Mouse (Mus musculus) heart, postnatal 0 days (tissue): Measurements from ENCODE around the gene Olfr902. TPM values are rescaled to one million over a fixed set of nuclear protein-coding genes. Genes with fewer than 3 reads are reported as not detected.

Experiments used
- ATAC-seq: fragments of 200-750 bp; cut with Nextera tagmentation; 2 replicates; pipeline ENCODE4 v1.8.0; 2017; ENCODE audit warnings: low read depth, moderate number of reproducible peaks, moderate library complexity; ENCODE audit not compliant: insufficient read depth
- DNase-seq: peaks from one replicate; pipeline ENCODE4 v3.0.0-alpha.2; 2016; ENCODE audit warnings: low spot score
- H3K27ac ChIP-seq: fragments of 300-500 bp; sonication (generic); 2 replicates; pipeline ENCODE4 v1.5.1; 2014; ENCODE audit warnings: low read depth, mild to moderate bottlenecking
- H3K27me3 ChIP-seq: fragments of 300-500 bp; sonication (generic); 2 replicates; pipeline ENCODE4 v1.6.1; 2014; ENCODE audit warnings: low read length, mixed read lengths; ENCODE audit not compliant: control insufficient read depth, insufficient read depth
- H3K36me3 ChIP-seq: fragments of 300-500 bp; sonication (generic); replicated peaks from 2 replicates; pipeline ENCODE4 v1.6.1; 2014; ENCODE audit warnings: low read length, mixed read lengths; ENCODE audit not compliant: control insufficient read depth, insufficient read depth
- H3K4me1 ChIP-seq: fragments of 300-500 bp; sonication (generic); 2 replicates; pipeline ENCODE4 v1.6.1; 2014; ENCODE audit warnings: antibody characterized with exemption; ENCODE audit not compliant: control insufficient read depth, insufficient read depth
- H3K4me2 ChIP-seq: fragments of 300-500 bp; sonication (generic); 2 replicates; pipeline ENCODE4 v1.6.1; 2014; ENCODE audit warnings: low read depth, mild to moderate bottlenecking, low read length, moderate library complexity
- H3K4me3 ChIP-seq: fragments of 300-500 bp; sonication (generic); 2 replicates; pipeline ENCODE4 v1.5.1; 2014; ENCODE audit warnings: low read depth, low read length
- H3K9ac ChIP-seq: fragments of 300-500 bp; sonication (generic); replicated peaks from 2 replicates; pipeline ENCODE4 v1.6.1; 2014; ENCODE audit warnings: low read depth, low read length, mixed read lengths
- H3K9me3 ChIP-seq: fragments of 300-500 bp; sonication (generic); replicated peaks from 2 replicates; pipeline ENCODE4 v1.6.1; 2016; ENCODE audit warnings: low read length; ENCODE audit not compliant: control insufficient read depth
- CTCF ChIP-seq: IDR thresholded peaks from 2 replicates; pipeline ENCODE4 v1.5.1; 2016; ENCODE audit warnings: antibody characterized with exemption, control low read depth, low read depth
- EP300 ChIP-seq: IDR thresholded peaks from 2 replicates; pipeline ENCODE4 v1.6.1; 2016; ENCODE audit warnings: antibody characterized with exemption, low read depth
- WGBS: fragments of 180-500 bp; shearing (Covaris S2); extraction: QIAGEN DNeasy Blood & Tissue Kit; methylation state at CpG from one replicate; pipeline ENCODE4 v1.1.7; 2014; 5-methylcytosine and 5-hydroxymethylcytosine counted together
- polyA plus RNA-seq: library from polyadenylated mRNA; unstranded; fragments of >200 nt; fragmentation: Nextera tagmentation; extraction: Ambion mirVana; gene quantifications from 2 replicates; pipeline ENCODE4 v1.2.1, GENCODE M21; 2015
- total RNA-seq: library from RNA; depleted of rRNA; stranded (reverse); fragments of >200 nt; gene quantifications from 2 replicates; pipeline ENCODE4 v1.2.3, GENCODE M21; 2014; ENCODE audit warnings: low replicate concordance; rRNA removed

Olfr902 gene
- total and polyA plus RNA-seq, 2 experiments from 2014 or later = not detected

- ATAC-seq = no peak
- H3K4me3 ChIP-seq = no peak within 1 kb of the TSS
- no peak within 1 kb of the TSS for H3K4me2 ChIP-seq
- H3K27me3 ChIP-seq = no peaks in the 10 kb centered on the region
- H3K36me3 ChIP-seq = no peaks in the 10 kb centered on the region
- DNase-seq = no peak
- H3K9ac ChIP-seq = no peak within 1 kb of the TSS
- no peaks in the 10 kb centered on the region for H3K4me1 ChIP-seq
- WGBS = 64% methylated on average over 1 of the region's 1 CpGs
- H3K27ac ChIP-seq = no peak within 1 kb of the TSS
- H3K9me3 ChIP-seq = no peaks in the 10 kb centered on the region
- no peak for TF ChIP-seq EP300
- TF ChIP-seq CTCF = no peak
Measured at GRCm38 (mm10) chr9:38429155-38429554, 18.3 kb upstream of the Olfr902 start, which contains the start of gene Olfr901. Olfr901 (plus strand) TSS chr9:38429455.

- Histone ChIP-seq H3K4me3 (no peak within 1 kb of the TSS), H3K4me1 (no peaks in the 10 kb centered on the region), H3K36me3 (no peaks in the 10 kb centered on the region), H3K9ac (no peak within 1 kb of the TSS), H3K4me2 (no peak within 1 kb of the TSS), H3K9me3 (no peaks in the 10 kb centered on the region), H3K27me3 (no peaks in the 10 kb centered on the region), H3K27ac (no peak within 1 kb of the TSS)
- ATAC-seq = no peak
- no peak for DNase-seq
- TF ChIP-seq CTCF = no peak
- TF ChIP-seq EP300 = no peak
Measured at GRCm38 (mm10) chr9:38462844-38463243, 15.4 kb downstream of the Olfr902 start, which contains the start of gene Olfr904. Olfr904 (plus strand) TSS chr9:38463144.

- ATAC-seq (no peak), DNase-seq (no peak)
- H3K9me3 ChIP-seq = no peaks in the 10 kb centered on the region
- H3K9ac ChIP-seq = no peak within 1 kb of the TSS
- H3K4me1 ChIP-seq = no peaks in the 10 kb centered on the region
- H3K27ac ChIP-seq = no peak within 1 kb of the TSS
- no peaks in the 10 kb centered on the region for H3K27me3 ChIP-seq
- no peaks in the 10 kb centered on the region for H3K36me3 ChIP-seq
- TF ChIP-seq EP300 (no peak), CTCF (no peak)
- no peak within 1 kb of the TSS for H3K4me3 ChIP-seq
- no peak within 1 kb of the TSS for H3K4me2 ChIP-seq
Measured at GRCm38 (mm10) chr9:38470807-38471206, 23.4 kb downstream of the Olfr902 start, which contains the start of gene Olfr905. Olfr905 (plus strand) TSS chr9:38471107.

GRCm38 (mm10) chr9:38486785-38487184 is 39.3 kb downstream of the Olfr902 start, which contains the start of gene Olfr906:
Olfr906 (plus strand) TSS chr9:38487085.
- ATAC-seq = no peak
- Histone ChIP-seq H3K4me1 (no peaks in the 10 kb centered on the region), H3K27me3 (no peaks in the 10 kb centered on the region), H3K36me3 (no peaks in the 10 kb centered on the region), H3K9me3 (no peaks in the 10 kb centered on the region), H3K27ac (no peak within 1 kb of the TSS), H3K9ac (no peak within 1 kb of the TSS), H3K4me2 (no peak within 1 kb of the TSS), H3K4me3 (no peak within 1 kb of the TSS)
- 68% methylated on average over 3 of the region's 3 CpGs for WGBS
- TF ChIP-seq CTCF (no peak), EP300 (no peak)
- no peak for DNase-seq

- Histone ChIP-seq H3K9ac (no peak within 1 kb of the TSS), H3K9me3 (no peaks in the 10 kb centered on the region), H3K27me3 (no peaks in the 10 kb centered on the region), H3K4me1 (no peaks in the 10 kb centered on the region), H3K36me3 (no peaks in the 10 kb centered on the region), H3K4me3 (no peak within 1 kb of the TSS), H3K4me2 (no peak within 1 kb of the TSS), H3K27ac (no peak within 1 kb of the TSS)
- DNase-seq (no peak), ATAC-seq (no peak)
- 67% methylated on average over 2 of the region's 2 CpGs for WGBS
- no peak for TF ChIP-seq CTCF
Measured at GRCm38 (mm10) chr9:38495501-38495900, 48.0 kb downstream of the Olfr902 start, which contains the start of gene Olfr907. Olfr907 (plus strand) TSS chr9:38495801.

Other genes with a start within 250 kb of the Olfr902 start
- gene Olfr893, start 239.3 kb upstream of the Olfr902 start, total RNA-seq = not detected in 2 replicates
- not detected in 2 replicates for gene Olfr893, start 239.3 kb upstream of the Olfr902 start, polyA plus RNA-seq
- not detected in 2 replicates for gene Olfr894, start 229.6 kb upstream of the Olfr902 start, total RNA-seq
- gene Olfr894, start 229.6 kb upstream of the Olfr902 start, polyA plus RNA-seq = not detected in 2 replicates
- not detected in 2 replicates for gene Olfr143, start 194.9 kb upstream of the Olfr902 start, total RNA-seq
- gene Olfr143, start 194.9 kb upstream of the Olfr902 start, polyA plus RNA-seq = not detected in 2 replicates
- not detected in 2 replicates for gene Olfr895, start 179.8 kb upstream of the Olfr902 start, total RNA-seq
- gene Olfr895, start 179.8 kb upstream of the Olfr902 start, polyA plus RNA-seq = not detected in 2 replicates
- gene Olfr896-ps1, start 156.5 kb upstream of the Olfr902 start, total RNA-seq = not detected in 2 replicates
- not detected in 2 replicates for gene Olfr896-ps1, start 156.5 kb upstream of the Olfr902 start, polyA plus RNA-seq
- not detected in 2 replicates for gene Olfr25, start 118.6 kb upstream of the Olfr902 start, total RNA-seq
- gene Olfr25, start 118.6 kb upstream of the Olfr902 start, polyA plus RNA-seq = not detected in 2 replicates
- gene Olfr898, start 99.2 kb upstream of the Olfr902 start, total RNA-seq = not detected in 2 replicates
- gene Olfr898, start 99.2 kb upstream of the Olfr902 start, polyA plus RNA-seq = not detected in 2 replicates
- gene Olfr250, start 80.8 kb upstream of the Olfr902 start, total RNA-seq = not detected in 2 replicates
- not detected in 2 replicates for gene Olfr250, start 80.8 kb upstream of the Olfr902 start, polyA plus RNA-seq
- not detected in 2 replicates for gene Olfr251, start 70.6 kb upstream of the Olfr902 start, total RNA-seq
- not detected in 2 replicates for gene Olfr251, start 70.6 kb upstream of the Olfr902 start, polyA plus RNA-seq
- not detected in 2 replicates for gene Olfr147, start 46.0 kb upstream of the Olfr902 start, total RNA-seq
- not detected in 2 replicates for gene Olfr147, start 46.0 kb upstream of the Olfr902 start, polyA plus RNA-seq
- gene Olfr901, start 18.2 kb upstream of the Olfr902 start, total RNA-seq = not detected in 2 replicates
- not detected in 2 replicates for gene Olfr901, start 18.2 kb upstream of the Olfr902 start, polyA plus RNA-seq
- gene Olfr904, start 15.5 kb downstream of the Olfr902 start, total RNA-seq = not detected in 2 replicates
- not detected in 2 replicates for gene Olfr904, start 15.5 kb downstream of the Olfr902 start, polyA plus RNA-seq
- gene Olfr905, start 23.5 kb downstream of the Olfr902 start, total RNA-seq = not detected in 2 replicates
- not detected in 2 replicates for gene Olfr905, start 23.5 kb downstream of the Olfr902 start, polyA plus RNA-seq
- not detected in 2 replicates for gene Olfr906, start 39.4 kb downstream of the Olfr902 start, total RNA-seq
- gene Olfr906, start 39.4 kb downstream of the Olfr902 start, polyA plus RNA-seq = not detected in 2 replicates
- not detected in 2 replicates for gene Olfr907, start 48.1 kb downstream of the Olfr902 start, total RNA-seq
- gene Olfr907, start 48.1 kb downstream of the Olfr902 start, polyA plus RNA-seq = not detected in 2 replicates
- gene Olfr911-ps1, start 73.9 kb downstream of the Olfr902 start, total RNA-seq = not detected in 2 replicates
- gene Olfr911-ps1, start 73.9 kb downstream of the Olfr902 start, polyA plus RNA-seq = not detected in 2 replicates
- gene Olfr910, start 90.2 kb downstream of the Olfr902 start, total RNA-seq = not detected in 2 replicates
- gene Olfr910, start 90.2 kb downstream of the Olfr902 start, polyA plus RNA-seq = not detected in 2 replicates
- gene Olfr912, start 132.5 kb downstream of the Olfr902 start, total RNA-seq = not detected in 2 replicates
- gene Olfr912, start 132.5 kb downstream of the Olfr902 start, polyA plus RNA-seq = not detected in 2 replicates
- gene Olfr913, start 145.1 kb downstream of the Olfr902 start, total RNA-seq = not detected in 2 replicates
- not detected in 2 replicates for gene Olfr913, start 145.1 kb downstream of the Olfr902 start, polyA plus RNA-seq
- gene Olfr914, start 157.4 kb downstream of the Olfr902 start, total RNA-seq = not detected in 2 replicates
- not detected in 2 replicates for gene Olfr914, start 157.4 kb downstream of the Olfr902 start, polyA plus RNA-seq
- gene Olfr916, start 212.2 kb downstream of the Olfr902 start, total RNA-seq = not detected in 2 replicates
- not detected in 2 replicates for gene Olfr916, start 212.2 kb downstream of the Olfr902 start, polyA plus RNA-seq
- not detected in 2 replicates for gene Olfr917, start 218.2 kb downstream of the Olfr902 start, total RNA-seq
- not detected in 2 replicates for gene Olfr917, start 218.2 kb downstream of the Olfr902 start, polyA plus RNA-seq
- not detected in 2 replicates for gene Olfr918, start 226.9 kb downstream of the Olfr902 start, total RNA-seq
- not detected in 2 replicates for gene Olfr918, start 226.9 kb downstream of the Olfr902 start, polyA plus RNA-seq